Mouse (Mus musculus) forebrain, embryonic 16.5 days (tissue): Measurements from ENCODE around the gene Dnah8. TPM values are rescaled to one million over a fixed set of nuclear protein-coding genes. Genes with fewer than 3 reads are reported as not detected.

Source experiments
- ATAC-seq: fragments of 200-750 bp; cut with Nextera tagmentation; 2 replicates; pipeline ENCODE4 v1.8.0; 2017; ENCODE audit warnings: mild to moderate bottlenecking, moderate library complexity
- H3K27ac ChIP-seq: fragments of 300-500 bp; sonication (generic); 2 replicates; pipeline ENCODE4 v1.5.1; 2014; ENCODE audit warnings: low read length, control low read depth
- H3K27me3 ChIP-seq: fragments of 300-500 bp; sonication (generic); replicated peaks from 2 replicates; pipeline ENCODE4 v1.6.1; 2014; ENCODE audit warnings: low read length; ENCODE audit not compliant: control insufficient read depth, insufficient read depth
- H3K36me3 ChIP-seq: fragments of 300-500 bp; sonication (generic); 2 replicates; pipeline ENCODE4 v1.6.1; 2014; ENCODE audit not compliant: control insufficient read depth, insufficient read depth
- H3K4me1 ChIP-seq: fragments of 300-500 bp; sonication (generic); replicated peaks from 2 replicates; pipeline ENCODE4 v1.6.1; 2014; ENCODE audit warnings: low read length; ENCODE audit not compliant: control insufficient read depth, insufficient read depth
- H3K4me2 ChIP-seq: fragments of 300-500 bp; sonication (generic); 2 replicates; pipeline ENCODE4 v1.6.1; 2014; ENCODE audit warnings: mild to moderate bottlenecking, low read length, control low read depth
- H3K4me3 ChIP-seq: fragments of 300-500 bp; sonication (generic); replicated peaks from 2 replicates; pipeline ENCODE4 v1.5.1; 2014; ENCODE audit warnings: mild to moderate bottlenecking, low read length, control low read depth
- H3K9ac ChIP-seq: fragments of 300-500 bp; sonication (generic); replicated peaks from 2 replicates; pipeline ENCODE4 v1.6.1; 2014; ENCODE audit warnings: low read depth, low read length, control low read depth
- H3K9me3 ChIP-seq: fragments of 300-500 bp; sonication (generic); 2 replicates; pipeline ENCODE4 v1.6.1; 2016; ENCODE audit warnings: low read length; ENCODE audit not compliant: control insufficient read depth
- WGBS: fragments of 180-500 bp; shearing (Covaris S2); extraction: QIAGEN DNeasy Blood & Tissue Kit; methylation state at CpG from one replicate; pipeline ENCODE4 v1.1.7; 2014; 5-methylcytosine and 5-hydroxymethylcytosine counted together
- polyA plus RNA-seq: library from polyadenylated mRNA; unstranded; fragments of >200 nt; fragmentation: Nextera tagmentation; extraction: Ambion mirVana; gene quantifications from 2 replicates; pipeline ENCODE4 v1.2.1, GENCODE M21; 2015

Gene Dnah8
- polyA plus RNA-seq, 1 experiment from 2014 or later: 1.6 TPM

DNA sequence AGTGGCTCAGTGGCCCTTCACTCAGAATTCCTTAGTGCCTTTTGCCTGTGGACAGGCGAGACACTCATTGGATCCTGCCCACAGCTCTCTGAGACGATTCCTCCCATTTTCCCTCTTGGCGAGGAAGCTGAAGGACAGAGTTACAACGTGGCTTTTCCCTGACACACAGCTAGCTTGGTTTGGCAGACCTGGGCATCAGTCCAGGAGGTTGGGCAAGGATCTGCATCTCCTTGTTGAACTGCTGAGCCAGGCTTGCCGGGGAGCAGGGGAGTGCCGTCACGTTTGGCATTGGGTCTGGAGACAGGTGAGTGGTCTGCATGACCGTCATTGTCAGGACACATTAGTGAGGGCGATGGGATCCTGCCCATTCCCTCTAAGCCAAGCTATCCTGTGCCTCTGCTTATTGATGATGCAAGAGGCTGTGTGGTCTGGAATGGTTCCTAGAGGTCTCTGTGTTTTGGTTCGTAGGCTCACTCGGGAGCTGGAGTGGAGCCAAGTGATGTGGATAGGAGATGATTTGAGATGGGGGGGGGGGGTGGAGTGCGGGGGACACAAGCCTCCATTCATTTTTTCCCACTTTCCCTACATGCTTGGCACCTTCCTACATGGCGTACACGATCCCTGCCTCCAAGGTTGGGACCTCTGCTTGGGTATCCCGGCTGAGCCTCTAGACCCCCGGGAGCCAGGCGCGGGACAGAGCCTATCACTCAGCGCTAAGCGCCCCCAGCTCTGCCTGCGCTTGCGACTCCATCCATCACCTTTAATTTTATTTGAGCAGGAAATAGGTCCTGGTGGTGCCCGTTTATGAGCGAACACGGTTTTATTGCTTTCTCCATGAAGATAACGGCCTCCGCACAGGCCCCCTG is 286.9 kb downstream of the Dnah8 start:
- no peak for ATAC-seq
- no peaks in the 10 kb centered on the region for H3K36me3 ChIP-seq
- H3K4me1 ChIP-seq: peaks cover 3% of the 10 kb centered on the region; the same call in 1 of the 2 replicates
- 65% methylated on average over 27 of the region's 27 CpGs for WGBS
- H3K9me3 ChIP-seq: no peaks in the 10 kb centered on the region
- H3K27ac ChIP-seq: no peak overlapping the region
- H3K27me3 ChIP-seq: no peaks in the 10 kb centered on the region
- no peak overlapping the region for H3K9ac ChIP-seq
- H3K4me2 ChIP-seq: no peak overlapping the region
- H3K4me3 ChIP-seq: no peak overlapping the region

DNA sequence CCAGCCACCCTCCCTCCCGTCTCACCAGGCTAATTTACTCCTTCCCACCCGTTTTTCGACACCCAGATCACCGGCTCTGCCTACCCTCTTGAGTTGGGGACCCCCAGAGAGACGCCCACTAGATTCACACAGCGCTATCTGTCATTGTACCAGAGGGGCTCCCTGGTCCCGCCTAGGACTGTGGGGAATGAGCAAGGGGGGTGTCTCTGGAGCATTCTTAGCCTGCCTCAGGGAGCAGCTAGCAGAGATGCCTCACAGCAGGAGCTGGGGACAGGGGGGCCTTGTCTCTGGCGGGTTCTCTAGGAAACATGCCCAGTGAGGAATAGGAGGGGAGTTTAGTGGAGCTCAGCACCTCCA is 287.6 kb downstream of the Dnah8 start:
- Histone ChIP-seq H3K27ac (no peak overlapping the region), H3K4me2 (no peak overlapping the region), H3K9ac (no peak overlapping the region), H3K9me3 (no peaks in the 10 kb centered on the region), H3K4me1 (peaks cover 3% of the 10 kb centered on the region; the same call in 1 of the 2 replicates), H3K4me3 (no peak overlapping the region), H3K27me3 (no peaks in the 10 kb centered on the region), H3K36me3 (no peaks in the 10 kb centered on the region)
- WGBS: 63% methylated on average over 8 of the region's 8 CpGs
- no peak for ATAC-seq

DNA sequence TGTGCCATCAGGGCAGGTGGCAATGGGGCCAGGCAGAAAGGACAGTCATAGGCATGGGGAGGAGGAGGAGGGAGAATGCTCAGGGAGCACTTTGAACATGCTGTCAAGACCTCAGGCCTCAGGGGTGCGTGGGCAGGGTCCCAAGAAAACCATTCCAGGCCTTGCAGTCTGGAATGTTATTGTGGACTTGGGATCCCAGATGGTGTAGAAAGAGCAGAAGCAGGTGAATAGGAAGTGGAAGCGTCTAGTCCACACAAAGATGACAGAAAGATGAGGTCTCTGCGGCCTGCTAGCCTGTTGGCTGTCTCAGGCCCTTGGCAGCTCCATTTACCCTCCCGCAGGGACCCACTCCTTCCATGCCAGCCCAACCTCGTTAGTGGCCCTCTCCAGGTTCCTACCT is 288.4 kb downstream of the Dnah8 start:
- Histone ChIP-seq H3K9me3 (no peaks in the 10 kb centered on the region), H3K36me3 (no peaks in the 10 kb centered on the region), H3K27ac (no peak overlapping the region), H3K4me2 (no peak overlapping the region), H3K27me3 (no peaks in the 10 kb centered on the region), H3K4me1 (peaks cover 3% of the 10 kb centered on the region; the same call in 1 of the 2 replicates), H3K4me3 (no peak overlapping the region), H3K9ac (no peak overlapping the region)
- ATAC-seq: no peak
- 60% methylated on average over 5 of the region's 5 CpGs for WGBS

DNA sequence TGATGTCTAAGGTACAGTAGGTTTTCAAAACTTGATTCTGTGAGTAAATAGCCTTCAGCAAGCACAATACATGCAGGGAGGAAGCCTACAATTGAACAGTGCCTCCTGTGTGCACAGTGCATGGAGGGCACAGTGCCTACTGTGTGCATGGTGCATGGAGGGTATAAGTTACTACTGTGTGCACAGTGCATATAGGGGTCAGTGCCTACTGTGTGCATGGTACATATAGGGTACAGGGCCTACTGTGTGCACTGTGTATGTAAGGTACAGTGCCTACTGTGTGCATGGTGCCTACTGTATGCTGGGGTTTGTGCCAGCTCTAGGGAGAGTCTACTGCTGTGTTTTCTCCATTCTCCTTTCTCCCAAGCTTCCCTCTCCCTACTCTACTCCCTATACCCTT is 290.1 kb downstream of the Dnah8 start:
- Histone ChIP-seq H3K27me3 (no peaks in the 10 kb centered on the region), H3K27ac (no peak overlapping the region), H3K4me2 (no peak overlapping the region), H3K4me3 (no peak overlapping the region), H3K9me3 (no peaks in the 10 kb centered on the region), H3K4me1 (peaks cover 3% of the 10 kb centered on the region; the same call in 1 of the 2 replicates), H3K36me3 (no peaks in the 10 kb centered on the region), H3K9ac (no peak overlapping the region)
- ATAC-seq: no peak

DNA sequence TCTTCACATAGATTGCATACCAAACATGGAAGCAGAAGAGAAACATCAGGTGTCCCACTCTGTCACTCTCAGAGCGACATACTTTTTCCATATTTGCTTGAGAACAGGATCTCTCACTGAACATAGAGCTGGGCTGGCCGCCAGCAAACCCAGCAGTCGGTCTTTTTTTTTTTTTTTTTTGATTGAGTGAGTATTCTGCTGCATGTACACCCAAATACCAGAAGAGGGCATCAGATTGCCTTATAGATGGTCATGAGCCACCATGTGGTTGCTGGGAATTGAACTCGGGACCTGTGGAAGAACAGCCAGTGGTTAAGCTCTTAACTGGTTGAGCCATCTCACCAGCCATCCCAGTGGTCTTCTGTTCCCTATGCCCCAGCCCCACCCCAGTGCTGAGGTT is 299.4 kb downstream of the Dnah8 start:
- Histone ChIP-seq H3K9ac (no peak overlapping the region), H3K27me3 (no peaks in the 10 kb centered on the region), H3K4me2 (no peak overlapping the region), H3K27ac (no peak overlapping the region), H3K9me3 (no peaks in the 10 kb centered on the region), H3K4me1 (no peaks in the 10 kb centered on the region), H3K36me3 (no peaks in the 10 kb centered on the region), H3K4me3 (no peak overlapping the region)
- ATAC-seq: no peak
- 53% methylated on average over 4 of the region's 4 CpGs for WGBS

Other genes starting within 250 kb of the Dnah8 start
- 141 and 147 TPM in 2 replicates for gene Btbd9, start 47.9 kb upstream of the Dnah8 start, polyA plus RNA-seq
- 156 and 176 TPM in 2 replicates for gene Glo1, start 2.5 kb downstream of the Dnah8 start, polyA plus RNA-seq